Mouse (Mus musculus) liver, embryonic 15.5 days (tissue): ENCODE results near the gene Derl3. TPM values are rescaled to one million over a fixed set of nuclear protein-coding genes. Genes with fewer than 3 reads are reported as not detected.
A peak's percentile ranks its signal among the peaks of the same experiment; 100 is the strongest.
"Not testable (repeated sequence)": the region's sequence is repeated elsewhere in the genome, so short reads cannot be mapped to it uniquely, and the experiment has no call there.

Experiments used
- ATAC-seq: fragments of 200-750 bp; cut with Nextera tagmentation; 2 replicates; pipeline ENCODE4 v1.8.0; 2017; ENCODE audit warnings: moderate number of reproducible peaks, mild to moderate bottlenecking, moderate library complexity; ENCODE audit not compliant: insufficient read depth
- H3K27ac ChIP-seq: fragments of 300-500 bp; sonication (generic); replicated peaks from 2 replicates; pipeline ENCODE4 v1.5.1; 2015; ENCODE audit warnings: mild to moderate bottlenecking, inconsistent platforms
- H3K27me3 ChIP-seq: fragments of 300-500 bp; sonication (generic); 2 replicates; pipeline ENCODE4 v1.6.1; 2015; ENCODE audit warnings: mild to moderate bottlenecking, inconsistent platforms
- H3K36me3 ChIP-seq: fragments of 300-500 bp; sonication (generic); replicated peaks from 2 replicates; pipeline ENCODE4 v1.6.1; 2015; ENCODE audit warnings: moderate library complexity, mild to moderate bottlenecking, inconsistent platforms
- H3K4me1 ChIP-seq: fragments of 300-500 bp; sonication (generic); replicated peaks from 2 replicates; pipeline ENCODE4 v1.6.1; 2015; ENCODE audit warnings: inconsistent platforms
- H3K4me2 ChIP-seq: fragments of 300-500 bp; sonication (generic); 2 replicates; pipeline ENCODE4 v1.6.1; 2015; ENCODE audit warnings: moderate library complexity, mild to moderate bottlenecking, inconsistent platforms
- H3K4me3 ChIP-seq: fragments of 300-500 bp; sonication (generic); replicated peaks from 2 replicates; pipeline ENCODE4 v1.5.1; 2015; ENCODE audit warnings: mild to moderate bottlenecking, inconsistent platforms
- H3K9ac ChIP-seq: fragments of 300-500 bp; sonication (generic); 2 replicates; pipeline ENCODE4 v1.6.1; 2015; ENCODE audit warnings: moderate library complexity, mild to moderate bottlenecking, inconsistent platforms
- H3K9me3 ChIP-seq: fragments of 300-500 bp; sonication (generic); replicated peaks from 2 replicates; pipeline ENCODE4 v1.6.1; 2016; ENCODE audit warnings: inconsistent platforms
- WGBS: fragments of 180-500 bp; shearing (Covaris S2); methylation state at CpG from one replicate; pipeline ENCODE4 v1.1.7; 2015; ENCODE audit warnings: mixed read lengths; ENCODE audit not compliant: insufficient replicate concordance; 5-methylcytosine and 5-hydroxymethylcytosine counted together
- polyA plus RNA-seq: library from polyadenylated mRNA; unstranded; fragments of >200 nt; fragmentation: Nextera tagmentation; extraction: Ambion mirVana; gene quantifications from 2 replicates; pipeline ENCODE4 v1.2.1, GENCODE M21; 2015

Gene Derl3
- 0.53 and 0.67 TPM in 2 replicates for polyA plus RNA-seq

DNA sequence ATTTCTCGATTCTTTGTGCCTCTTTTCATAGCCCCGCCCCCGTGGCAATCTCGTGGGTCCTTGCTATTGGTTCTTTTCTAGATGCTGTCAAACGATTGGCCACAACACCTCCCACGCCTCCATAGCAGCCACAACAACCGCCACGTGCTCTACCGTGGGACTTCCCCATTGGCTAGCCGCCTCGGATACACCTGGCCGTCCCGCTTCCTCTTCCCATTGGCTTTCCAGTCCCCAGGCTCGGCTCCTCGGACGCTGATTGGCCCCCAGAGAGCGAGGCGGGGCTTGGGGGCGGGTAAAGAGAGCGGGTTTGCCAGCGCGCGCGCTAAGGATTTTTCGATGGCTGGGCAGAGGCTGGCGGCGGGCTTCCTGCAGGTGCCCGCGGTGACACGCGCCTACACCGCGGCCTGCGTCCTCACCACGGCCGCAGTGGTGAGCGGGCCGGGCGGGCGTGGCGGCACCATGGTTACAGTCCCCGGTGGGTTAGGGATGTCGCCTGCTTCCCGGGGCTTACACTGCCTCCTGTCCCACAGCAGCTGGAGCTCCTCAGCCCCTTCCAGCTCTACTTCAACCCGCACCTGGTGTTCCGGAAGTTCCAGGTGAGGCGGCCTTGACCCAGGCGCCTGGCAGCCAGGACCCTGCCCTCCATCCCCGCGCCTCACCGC is at the start of gene Derl3:
Derl3 (plus strand) TSS at position 325 of the 662 bp plus-strand sequence.
- peaks cover 28% of the 10 kb centered on the region for H3K36me3 ChIP-seq
- H3K4me2 ChIP-seq, result peak within 1 kb of the TSS; percentile 89
- H3K27ac ChIP-seq, result no peak within 1 kb of the TSS
- 2% methylated on average over 50 of the region's 51 CpGs for WGBS
- no peaks in the 10 kb centered on the region for H3K9me3 ChIP-seq
- peak within 1 kb of the TSS; percentile 33; the same call in 1 of the 2 replicates for H3K9ac ChIP-seq
- ATAC-seq, result peak; percentile 98
- H3K4me1 ChIP-seq, result peaks cover 15% of the 10 kb centered on the region
- peaks cover 4% of the 10 kb centered on the region; the same call in 1 of the 2 replicates for H3K27me3 ChIP-seq
- H3K4me3 ChIP-seq, result peak within 1 kb of the TSS; percentile 50

DNA sequence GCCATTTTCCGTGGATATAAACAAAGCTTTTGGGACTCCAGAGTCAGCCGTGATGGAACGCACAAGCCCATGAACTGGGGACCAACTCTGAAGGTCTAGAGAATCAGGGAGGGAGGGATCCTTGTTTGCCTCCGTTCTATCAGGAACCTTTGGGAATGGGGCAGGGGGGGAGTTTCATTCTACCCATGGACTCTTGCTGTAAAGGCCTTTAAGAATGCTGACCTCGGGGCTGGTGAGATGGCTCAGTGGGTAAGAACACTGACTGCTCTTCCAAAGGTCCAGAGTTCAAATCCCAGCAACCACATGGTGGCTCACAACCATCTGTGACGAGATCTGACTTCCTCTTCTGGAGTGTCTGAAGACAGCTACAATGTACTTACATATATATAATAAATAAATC is 49.3 kb upstream of the Derl3 start:
- ATAC-seq, H3K4me2 ChIP-seq, H3K27ac ChIP-seq, H3K9me3 ChIP-seq, H3K9ac ChIP-seq, H3K36me3 ChIP-seq, H3K4me3 ChIP-seq: not testable (repeated sequence)
- peaks cover 43% of the 10 kb centered on the region for H3K4me1 ChIP-seq
- WGBS, result 73% methylated on average over 6 of the region's 6 CpGs
- H3K27me3 ChIP-seq, result peaks cover 20% of the 10 kb centered on the region; the same call in 1 of the 2 replicates

DNA sequence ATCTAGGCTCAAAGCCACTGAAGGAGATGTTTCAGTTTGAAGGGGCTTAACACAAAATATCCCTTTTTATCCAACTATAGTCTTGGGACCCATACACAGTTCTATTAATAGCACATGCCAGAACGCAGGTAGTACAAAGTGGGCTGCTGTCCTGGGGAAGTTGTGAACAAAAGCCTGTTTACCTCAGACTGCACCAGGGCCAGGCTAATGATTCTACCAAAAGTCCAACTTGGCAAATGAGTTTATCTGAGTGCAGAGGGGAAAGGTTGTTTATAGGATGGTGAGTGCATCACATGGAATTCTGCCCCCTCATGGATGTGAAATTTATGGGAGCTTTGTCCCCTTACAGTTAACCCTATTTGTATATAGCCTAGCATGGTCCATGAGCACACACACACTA is 48.4 kb upstream of the Derl3 start:
- Histone ChIP-seq H3K4me1 (peaks cover 43% of the 10 kb centered on the region), H3K9ac (peak overlapping the region; percentile 19; the same call in 1 of the 2 replicates), H3K9me3 (no peaks in the 10 kb centered on the region), H3K27ac (peak overlapping the region; percentile 83), H3K4me2 (peak overlapping the region; percentile 58), H3K36me3 (no peaks in the 10 kb centered on the region), H3K4me3 (no peak overlapping the region), H3K27me3 (peaks cover 15% of the 10 kb centered on the region; the same call in 1 of the 2 replicates)
- WGBS, result 77% methylated on average over 1 of the region's 1 CpGs
- ATAC-seq, result no peak

DNA sequence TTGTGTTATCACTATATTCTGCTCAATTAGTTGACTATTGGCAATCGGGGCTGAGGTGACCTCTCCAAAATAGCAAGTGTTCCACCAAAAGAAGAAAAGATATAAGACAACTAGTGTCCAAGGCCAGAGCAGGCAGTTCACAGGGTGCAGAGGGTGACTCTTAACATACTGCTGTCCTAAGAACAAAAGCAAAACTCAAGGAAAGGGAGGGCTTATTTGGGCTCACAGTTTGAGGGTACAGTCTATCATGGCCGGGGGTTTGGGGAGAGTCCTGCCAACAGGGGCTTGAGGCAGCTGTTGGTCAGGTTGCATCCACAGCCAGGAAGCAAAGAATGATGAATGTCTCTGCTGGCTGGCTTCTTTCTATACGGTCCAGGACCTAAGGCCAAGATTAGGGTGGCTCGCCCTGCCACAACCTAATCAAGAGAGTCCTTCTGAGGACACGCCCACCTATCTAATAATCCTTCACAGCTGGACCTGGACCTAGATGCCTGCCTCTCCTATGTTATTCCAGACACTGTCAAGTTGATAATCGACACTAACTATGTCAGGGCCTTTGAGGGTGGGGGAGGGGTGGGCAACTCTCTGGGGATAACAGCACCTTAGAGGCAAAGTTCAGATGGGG is 47.8 kb upstream of the Derl3 start:
- WGBS, result 28% methylated on average over 6 of the region's 6 CpGs
- H3K4me3 ChIP-seq, result peak overlapping the region; percentile 17; the same call in 1 of the 2 replicates

DNA sequence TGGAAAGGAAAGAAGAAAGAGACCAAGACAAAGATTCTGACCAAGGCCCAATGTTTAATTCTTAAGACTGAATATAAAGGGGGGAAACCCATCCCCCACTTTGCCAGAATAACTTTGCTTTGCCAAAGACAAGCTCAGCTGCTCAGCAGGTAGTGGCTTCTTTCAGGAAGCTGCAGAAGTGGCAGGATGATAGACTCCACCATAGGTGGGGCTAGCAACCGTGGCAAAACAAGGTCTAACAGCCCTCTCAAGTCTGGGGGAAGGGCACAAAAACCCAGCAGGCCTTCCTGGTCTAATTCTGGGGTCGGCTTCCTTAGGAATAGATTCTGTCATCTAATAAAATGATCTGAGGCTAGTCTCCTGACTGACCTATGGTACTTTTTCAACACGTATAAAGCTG is 44.8 kb upstream of the Derl3 start:
- Histone ChIP-seq H3K4me2 (no peak overlapping the region), H3K4me3 (no peak overlapping the region), H3K27me3 (peaks cover 21% of the 10 kb centered on the region), H3K4me1 (peaks cover 43% of the 10 kb centered on the region), H3K36me3 (no peaks in the 10 kb centered on the region), H3K27ac (no peak overlapping the region), H3K9me3 (no peaks in the 10 kb centered on the region), H3K9ac (no peak overlapping the region)
- 30% methylated on average over 3 of the region's 3 CpGs for WGBS
- no peak for ATAC-seq

More for the DNA sequence above, 47.8 kb upstream of the Derl3 start:
- peak; percentile 99 for ATAC-seq
- Histone ChIP-seq H3K36me3 (no peaks in the 10 kb centered on the region), H3K4me2 (peak overlapping the region; percentile 58), H3K9me3 (no peaks in the 10 kb centered on the region), H3K27me3 (peaks cover 10% of the 10 kb centered on the region; the same call in 1 of the 2 replicates), H3K4me1 (peaks cover 43% of the 10 kb centered on the region), H3K27ac (peak overlapping the region; percentile 83), H3K9ac (peak overlapping the region; percentile 19; the same call in 1 of the 2 replicates)

DNA sequence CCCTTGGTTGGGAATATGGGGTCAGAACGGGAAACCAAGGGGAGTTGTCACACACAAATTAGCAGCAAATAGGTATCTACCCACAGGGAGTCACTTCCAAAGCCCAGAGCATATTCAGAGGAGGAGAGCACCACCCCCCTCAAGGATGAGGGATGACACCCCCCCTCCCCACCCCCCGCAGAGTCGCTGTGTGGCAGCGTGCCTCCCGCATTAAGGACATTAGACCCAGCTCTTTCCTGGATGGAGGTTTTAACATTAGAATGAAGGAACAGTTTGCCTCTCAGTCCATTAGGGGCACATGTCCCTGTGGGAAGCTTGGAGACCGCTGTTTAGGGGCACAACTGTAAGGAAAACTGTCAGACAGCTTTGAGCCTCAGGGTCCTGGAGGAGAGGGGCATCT is 42.1 kb upstream of the Derl3 start:
- H3K36me3 ChIP-seq, result no peaks in the 10 kb centered on the region
- no peak overlapping the region for H3K4me3 ChIP-seq
- 14% methylated on average over 6 of the region's 6 CpGs for WGBS
- ATAC-seq, result no peak
- H3K27ac ChIP-seq, result no peak overlapping the region
- H3K4me1 ChIP-seq, result peaks cover 18% of the 10 kb centered on the region
- peaks cover 21% of the 10 kb centered on the region for H3K27me3 ChIP-seq
- H3K4me2 ChIP-seq, result no peak overlapping the region
- H3K9me3 ChIP-seq, result no peaks in the 10 kb centered on the region
- H3K9ac ChIP-seq, result no peak overlapping the region

DNA sequence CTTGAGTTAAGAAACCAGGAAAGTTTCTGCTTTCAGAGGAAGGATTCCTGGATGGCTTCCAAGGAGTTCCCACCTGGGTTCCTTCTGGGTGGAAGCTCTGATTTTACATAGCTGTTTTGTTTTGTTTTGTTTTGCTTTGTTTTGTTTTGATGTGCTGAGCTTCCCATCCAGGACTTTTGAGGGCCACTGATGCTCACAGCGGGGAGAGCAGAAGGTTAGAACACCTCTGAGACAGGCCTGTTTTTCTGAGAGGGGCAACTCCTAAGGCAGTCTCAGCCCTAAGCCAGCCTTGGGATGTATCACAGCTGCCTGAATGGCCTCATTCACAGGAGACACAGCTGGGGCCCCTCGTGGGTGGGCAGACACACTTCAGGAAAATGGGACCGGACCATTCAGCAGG is 41.5 kb upstream of the Derl3 start:
- WGBS, result 54% methylated on average over 3 of the region's 3 CpGs
- H3K4me1 ChIP-seq, result peaks cover 12% of the 10 kb centered on the region
- ATAC-seq, result no peak

DNA sequence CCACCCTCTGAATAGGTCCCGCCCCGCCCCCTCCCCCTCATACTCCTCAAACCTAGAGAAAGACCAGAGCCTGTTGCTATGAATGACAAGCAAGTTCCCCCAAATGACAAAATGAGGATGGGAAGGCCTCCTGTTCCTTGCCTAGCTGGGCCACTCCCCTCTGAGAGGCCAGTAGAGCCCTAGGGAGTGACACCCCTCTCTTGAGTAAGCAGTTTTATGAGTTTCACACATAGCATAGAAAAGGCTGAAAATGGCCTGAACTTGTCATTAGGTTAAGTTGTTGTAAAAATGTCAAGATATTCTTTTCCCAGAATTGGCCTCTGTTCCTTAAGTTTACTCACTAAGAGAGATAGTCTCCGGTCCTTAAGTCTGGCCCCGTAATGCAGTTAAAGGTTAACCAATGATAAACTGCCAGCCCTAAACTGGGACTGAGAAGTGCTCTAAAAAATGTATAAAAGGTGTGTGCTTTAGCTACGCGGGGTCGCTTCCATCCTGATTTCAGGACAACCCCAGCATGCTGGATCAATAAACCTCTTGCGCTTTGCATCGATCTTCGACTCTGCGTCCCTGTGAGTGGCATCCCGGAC is 40.6 kb upstream of the Derl3 start:
- peaks cover 21% of the 10 kb centered on the region for H3K27me3 ChIP-seq
- no peak overlapping the region for H3K9ac ChIP-seq
- H3K4me1 ChIP-seq, result peaks cover 16% of the 10 kb centered on the region
- H3K4me2 ChIP-seq, result no peak overlapping the region
- no peaks in the 10 kb centered on the region for H3K9me3 ChIP-seq
- no peak overlapping the region for H3K4me3 ChIP-seq
- no peak for ATAC-seq
- H3K27ac ChIP-seq, result peak overlapping the region; percentile 29; the same call in 1 of the 2 replicates
- 79% methylated on average over 12 of the region's 12 CpGs for WGBS
- peaks cover 7% of the 10 kb centered on the region for H3K36me3 ChIP-seq

More for the DNA sequence above, 41.5 kb upstream of the Derl3 start:
- Histone ChIP-seq H3K9me3 (no peaks in the 10 kb centered on the region), H3K9ac (no peak overlapping the region), H3K4me3 (no peak overlapping the region), H3K27me3 (peaks cover 21% of the 10 kb centered on the region), H3K36me3 (no peaks in the 10 kb centered on the region), H3K4me2 (no peak overlapping the region), H3K27ac (no peak overlapping the region)

DNA sequence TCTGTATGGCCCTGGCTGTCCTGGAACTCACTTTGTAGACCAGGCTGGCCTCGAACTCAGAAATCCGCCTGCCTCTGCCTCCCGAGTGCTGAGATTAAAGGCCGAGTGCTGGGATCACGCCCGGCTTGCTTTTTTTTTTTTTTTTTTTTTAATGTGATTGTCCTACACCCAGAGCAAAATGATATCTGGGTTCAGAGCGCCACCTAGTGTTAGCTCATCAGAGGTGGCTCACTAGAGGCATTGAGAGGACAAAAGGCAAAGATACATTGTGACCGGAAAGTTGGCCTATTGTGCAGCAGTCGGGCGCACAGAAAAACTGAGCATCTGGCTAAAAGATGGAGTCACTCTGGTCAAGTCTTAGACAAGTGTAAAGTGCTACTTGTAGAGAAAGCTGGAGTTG is 39.8 kb upstream of the Derl3 start:
- Histone ChIP-seq H3K27me3 (peaks cover 21% of the 10 kb centered on the region), H3K9me3 (no peaks in the 10 kb centered on the region), H3K36me3 (peaks cover 13% of the 10 kb centered on the region), H3K4me2 (no peak overlapping the region), H3K27ac (0 out of 2 replicates have a peak overlapping the region, but pooled peaks have one; percentile 29), H3K4me1 (peaks cover 16% of the 10 kb centered on the region), H3K4me3 (no peak overlapping the region), H3K9ac (no peak overlapping the region)
- peak; percentile 48 for ATAC-seq
- WGBS, result 13% methylated on average over 10 of the region's 10 CpGs

DNA sequence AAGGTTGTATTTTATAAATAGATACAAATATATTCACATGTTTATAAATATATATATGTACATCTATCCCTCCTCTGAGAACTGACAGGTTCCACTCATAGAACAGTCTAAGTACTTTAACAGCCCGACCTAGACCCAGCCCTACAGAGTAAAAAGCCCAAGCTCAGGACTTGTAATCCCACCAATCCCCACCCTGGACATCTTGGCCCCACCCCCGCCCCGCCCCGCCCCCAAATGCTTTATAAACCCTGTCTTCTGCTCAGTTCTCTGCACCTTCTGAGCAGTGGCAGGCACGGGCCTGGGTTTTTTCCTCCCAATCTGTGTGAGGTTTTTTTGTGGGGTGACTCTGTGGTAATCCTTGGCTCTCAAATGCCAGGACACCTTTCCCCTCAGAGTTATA is 39.1 kb upstream of the Derl3 start:
- no peaks in the 10 kb centered on the region for H3K9me3 ChIP-seq
- no peak overlapping the region for H3K4me3 ChIP-seq
- no peak overlapping the region for H3K4me2 ChIP-seq
- peaks cover 22% of the 10 kb centered on the region for H3K4me1 ChIP-seq
- H3K36me3 ChIP-seq, result peaks cover 13% of the 10 kb centered on the region
- H3K9ac ChIP-seq, result no peak overlapping the region
- peaks cover 21% of the 10 kb centered on the region for H3K27me3 ChIP-seq
- H3K27ac ChIP-seq, result no peak overlapping the region
- 37% methylated on average over 5 of the region's 5 CpGs for WGBS
- ATAC-seq, result no peak

DNA sequence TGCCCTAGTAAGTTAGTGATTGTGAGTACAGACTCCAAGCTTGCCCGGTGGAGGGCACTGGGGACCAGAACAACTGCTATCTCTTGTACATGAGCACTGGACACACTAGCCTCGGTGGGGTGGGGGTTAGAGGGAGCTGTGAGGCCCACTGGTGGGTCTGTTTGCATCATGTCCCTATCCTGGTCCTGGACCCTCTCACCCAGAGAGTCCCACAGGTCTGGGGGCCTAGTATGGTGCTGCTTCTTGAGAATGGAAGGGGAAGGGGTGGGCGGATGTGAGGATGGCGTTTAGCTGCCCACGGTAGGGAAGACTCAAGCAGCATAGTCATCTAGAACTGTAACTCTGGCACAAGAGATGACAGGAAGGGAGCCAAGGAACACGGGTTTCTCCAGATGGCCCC is 38.4 kb upstream of the Derl3 start:
- 74% methylated on average over 6 of the region's 6 CpGs for WGBS
- H3K4me2 ChIP-seq, result no peak overlapping the region
- ATAC-seq, result no peak
- H3K4me1 ChIP-seq, result peaks cover 26% of the 10 kb centered on the region
- H3K4me3 ChIP-seq, result no peak overlapping the region
- H3K9ac ChIP-seq, result no peak overlapping the region
- H3K27ac ChIP-seq, result no peak overlapping the region
- peaks cover 13% of the 10 kb centered on the region for H3K36me3 ChIP-seq
- H3K9me3 ChIP-seq, result no peaks in the 10 kb centered on the region
- peaks cover 21% of the 10 kb centered on the region for H3K27me3 ChIP-seq
